Mouse (Mus musculus) heart, adult 2 months (tissue): Measurements from ENCODE around the gene Pex5l. TPM values are rescaled to one million over a fixed set of nuclear protein-coding genes. Genes with fewer than 3 reads are reported as not detected.

ENCODE experiments used
- DNase-seq, 2 experiments: peaks; one replicate each; pipeline ENCODE4 v3.0.0; 2021
- H3K27ac ChIP-seq: fragments of 200-600 bp; 2 replicates; pipeline ENCODE4 v1.8.1; 2022
- H3K27me3 ChIP-seq: fragments of 200-500 bp; 2 replicates; pipeline ENCODE4 v1.6.1; 2012; ENCODE audit warnings: mild to moderate bottlenecking, low read length, inconsistent platforms, mixed read lengths; ENCODE audit not compliant: control insufficient read depth, insufficient read depth
- H3K36me3 ChIP-seq: fragments of 200-500 bp; 2 replicates; pipeline ENCODE4 v1.6.1; 2012; ENCODE audit warnings: low read length, inconsistent platforms; ENCODE audit not compliant: control insufficient read depth, insufficient read depth
- H3K4me1 ChIP-seq: fragments of 200-500 bp; 2 replicates; pipeline ENCODE4 v1.6.1; 2011; ENCODE audit warnings: low read length; ENCODE audit not compliant: control insufficient read depth, insufficient read depth
- H3K4me3 ChIP-seq: fragments of 200-600 bp; 2 replicates; pipeline ENCODE4 v1.8.1; 2022
- H3K79me2 ChIP-seq: fragments of 200-500 bp; replicated peaks from 2 replicates; pipeline ENCODE4 v1.6.1; 2012; ENCODE audit warnings: mild to moderate bottlenecking, inconsistent platforms, low read length, moderate library complexity, mixed read lengths; ENCODE audit not compliant: control insufficient read depth, insufficient read depth
- H3K9ac ChIP-seq: fragments of 200-500 bp; 2 replicates; pipeline ENCODE4 v1.6.1; 2012; ENCODE audit warnings: low read depth, mild to moderate bottlenecking, control low read depth, inconsistent platforms, low read length, mixed read lengths
- CTCF ChIP-seq: fragments of 200-600 bp; IDR thresholded peaks from 2 replicates; pipeline ENCODE4 v1.8.1; 2022; ENCODE audit warnings: antibody characterized with exemption, mild to moderate bottlenecking, moderate library complexity
- EP300 ChIP-seq: fragments of 200-500 bp; IDR thresholded peaks from 2 replicates; pipeline ENCODE4 v1.6.1; 2011; ENCODE audit warnings: low read depth, low read length, control low read depth; ENCODE audit not compliant: insufficient read depth
- POLR2A ChIP-seq: fragments of 200-500 bp; IDR thresholded peaks from 2 replicates; pipeline ENCODE4 v1.6.1; 2011; ENCODE audit warnings: mild to moderate bottlenecking, low read depth, low read length, control low read depth; ENCODE audit not compliant: insufficient read depth
- WGBS: fragments of 180-500 bp; shearing (Covaris S2); methylation state at CpG from one replicate; pipeline ENCODE4 v1.1.7; 2018; 5-methylcytosine and 5-hydroxymethylcytosine counted together
- intact Hi-C: fragments of 180-260 bp; cut with DNase I; formaldehyde crosslinking; loops from one replicate; pipeline ENCODE4 v1.15.1; 2025
- polyA plus RNA-seq: library from polyadenylated mRNA; depleted of rRNA; stranded (reverse); fragments of >200 nt; gene quantifications from 2 replicates; pipeline ENCODE4 v1.2.3, GENCODE M21; 2012
- total RNA-seq, 2 experiments: library from RNA; stranded (reverse); gene quantifications; 2 replicates each; pipeline ENCODE4 v1.2.3; 2021

The Pex5l gene
- total and polyA plus RNA-seq, 3 experiments = 0.45 to 0.51 (median 0.47) TPM

- Histone ChIP-seq H3K9ac (no peak overlapping the region), H3K27ac (no peak overlapping the region), H3K4me3 (no peak overlapping the region), H3K4me1 (no peaks in the 10 kb centered on the region), H3K79me2 (no peaks in the 10 kb centered on the region), H3K36me3 (no peaks in the 10 kb centered on the region), H3K27me3 (no peaks in the 10 kb centered on the region)
- no peak for TF ChIP-seq POLR2A
- no peak for TF ChIP-seq CTCF
- TF ChIP-seq EP300 = no peak
- intact Hi-C loops = no loop called here
- no peak for DNase-seq
- WGBS = 65% methylated on average over 4 of the region's 4 CpGs
Observed at GRCm38 (mm10) chr3:32979981-32980380, 163.1 kb downstream of the Pex5l start.

DNA sequence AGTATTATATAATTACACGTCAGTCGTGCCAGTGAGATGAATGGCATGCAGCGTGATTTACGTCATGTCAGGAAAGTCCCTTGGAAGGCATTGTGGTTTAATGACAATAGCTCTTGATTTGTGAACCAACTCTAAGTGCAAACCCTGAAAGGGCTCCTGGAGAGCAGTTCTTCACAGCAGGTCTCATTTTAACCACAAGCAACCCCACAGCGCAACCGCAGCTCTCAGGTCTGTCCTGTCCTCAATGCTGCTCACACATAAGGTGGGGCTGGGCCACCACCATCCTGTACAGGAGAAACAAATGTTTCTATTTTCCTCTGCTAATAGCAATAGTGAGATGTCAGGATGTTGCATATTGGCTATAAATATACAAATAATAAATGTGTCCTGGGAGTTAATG lies 163.8 kb downstream of the Pex5l start:
- WGBS = 80% methylated on average over 6 of the region's 6 CpGs
- Histone ChIP-seq H3K27me3 (no peaks in the 10 kb centered on the region), H3K79me2 (no peaks in the 10 kb centered on the region), H3K4me3 (no peak overlapping the region), H3K9ac (no peak overlapping the region), H3K4me1 (no peaks in the 10 kb centered on the region), H3K27ac (no peak overlapping the region), H3K36me3 (no peaks in the 10 kb centered on the region)
- intact Hi-C loops = no loop called here
- no peak for DNase-seq
- TF ChIP-seq CTCF = no peak
- no peak for TF ChIP-seq POLR2A
- no peak for TF ChIP-seq EP300

GRCm38 (mm10) chr3:32970257-32970656 lies 172.8 kb downstream of the Pex5l start:
- no peak overlapping the region for H3K4me3 ChIP-seq
- H3K36me3 ChIP-seq = no peaks in the 10 kb centered on the region
- H3K79me2 ChIP-seq = no peaks in the 10 kb centered on the region
- no peak overlapping the region for H3K9ac ChIP-seq
- H3K27me3 ChIP-seq = no peaks in the 10 kb centered on the region
- TF ChIP-seq POLR2A = no peak
- no peak for TF ChIP-seq EP300
- TF ChIP-seq CTCF = no peak
- intact Hi-C loops = no loop called here
- 77% methylated on average over 1 of the region's 1 CpGs for WGBS
- H3K4me1 ChIP-seq = no peaks in the 10 kb centered on the region
- no peak for DNase-seq
- no peak overlapping the region for H3K27ac ChIP-seq

DNA sequence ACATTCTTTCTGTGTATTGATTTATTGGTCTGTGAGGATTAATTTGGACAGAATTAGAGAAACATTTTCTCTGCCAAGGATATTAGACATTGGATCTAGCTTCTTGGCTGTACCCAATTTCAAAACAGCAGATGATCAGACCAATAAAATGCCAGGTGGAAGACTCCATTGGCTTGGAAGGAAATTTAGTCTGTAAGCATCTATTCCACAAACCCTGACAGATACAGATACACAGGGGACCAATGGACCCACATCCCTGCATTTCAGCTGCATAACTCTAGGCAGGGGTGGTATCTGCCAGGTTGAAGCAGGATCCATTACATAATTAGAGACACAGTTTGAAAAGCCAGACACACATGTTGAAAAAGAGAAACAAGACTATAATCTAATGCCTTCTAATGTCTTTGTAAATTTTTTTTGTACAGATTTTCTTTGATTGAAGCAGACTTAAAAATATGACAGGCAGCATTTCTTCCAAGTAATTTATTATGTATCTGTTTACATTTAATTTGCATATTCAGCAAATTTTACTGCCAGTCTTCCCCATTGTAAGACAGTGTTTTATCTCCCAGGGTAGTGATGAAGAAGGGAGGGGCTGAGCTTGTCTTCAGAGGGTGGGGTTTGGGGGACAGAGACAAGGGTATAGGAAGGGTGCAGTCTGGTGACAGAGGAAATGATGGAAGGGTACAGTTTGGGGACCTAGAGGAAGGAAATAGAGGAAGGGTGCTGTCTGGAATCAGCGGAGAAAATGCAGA lies 174.2 kb downstream of the Pex5l start:
- intact Hi-C loops = no loop called here
- WGBS = 54% methylated on average over 1 of the region's 1 CpGs

GRCm38 (mm10) chr3:32965528-32965927 lies 177.5 kb downstream of the Pex5l start:
- H3K4me3 ChIP-seq = no peak overlapping the region
- no peaks in the 10 kb centered on the region for H3K27me3 ChIP-seq
- TF ChIP-seq POLR2A (no peak), CTCF (peak; percentile 42)
- intact Hi-C loops = no loop called here
- 6% methylated on average over 2 of the region's 2 CpGs for WGBS
- no peak for DNase-seq
- H3K4me1 ChIP-seq = no peaks in the 10 kb centered on the region
- H3K27ac ChIP-seq = no peak overlapping the region
- H3K9ac ChIP-seq = no peak overlapping the region
- H3K79me2 ChIP-seq = no peaks in the 10 kb centered on the region
- H3K36me3 ChIP-seq = no peaks in the 10 kb centered on the region

More for the DNA sequence above, 174.2 kb downstream of the Pex5l start:
- H3K36me3 ChIP-seq = no peaks in the 10 kb centered on the region
- no peaks in the 10 kb centered on the region for H3K27me3 ChIP-seq
- H3K79me2 ChIP-seq = no peaks in the 10 kb centered on the region
- no peak overlapping the region for H3K27ac ChIP-seq
- H3K9ac ChIP-seq = no peak overlapping the region
- TF ChIP-seq CTCF = no peak
- TF ChIP-seq EP300 = no peak
- TF ChIP-seq POLR2A = no peak
- DNase-seq = no peak
- H3K4me3 ChIP-seq = no peak overlapping the region
- no peaks in the 10 kb centered on the region for H3K4me1 ChIP-seq

- no peak overlapping the region for H3K27ac ChIP-seq
- no peak overlapping the region for H3K4me3 ChIP-seq
- intact Hi-C loops = no loop called here
- 90% methylated on average over 3 of the region's 3 CpGs for WGBS
- DNase-seq = no peak
- no peaks in the 10 kb centered on the region for H3K79me2 ChIP-seq
- H3K9ac ChIP-seq = no peak overlapping the region
- no peaks in the 10 kb centered on the region for H3K36me3 ChIP-seq
- no peaks in the 10 kb centered on the region for H3K4me1 ChIP-seq
- TF ChIP-seq POLR2A (no peak), EP300 (no peak), CTCF (no peak)
- H3K27me3 ChIP-seq = no peaks in the 10 kb centered on the region
Observed at GRCm38 (mm10) chr3:32961494-32961893, 181.6 kb downstream of the Pex5l start.
